Mouse (Mus musculus) heart, adult 2 months (tissue): ENCODE results near the gene Fam216b.

ENCODE experiments used
- CTCF ChIP-seq: fragments of 200-600 bp; IDR thresholded peaks from 2 replicates; pipeline ENCODE4 v1.8.1; 2022; ENCODE audit warnings: antibody characterized with exemption, mild to moderate bottlenecking, moderate library complexity
- EP300 ChIP-seq: fragments of 200-500 bp; IDR thresholded peaks from 2 replicates; pipeline ENCODE4 v1.6.1; 2011; ENCODE audit warnings: low read depth, low read length, control low read depth; ENCODE audit not compliant: insufficient read depth
- POLR2A ChIP-seq: fragments of 200-500 bp; IDR thresholded peaks from 2 replicates; pipeline ENCODE4 v1.6.1; 2011; ENCODE audit warnings: mild to moderate bottlenecking, low read depth, low read length, control low read depth; ENCODE audit not compliant: insufficient read depth

DNA sequence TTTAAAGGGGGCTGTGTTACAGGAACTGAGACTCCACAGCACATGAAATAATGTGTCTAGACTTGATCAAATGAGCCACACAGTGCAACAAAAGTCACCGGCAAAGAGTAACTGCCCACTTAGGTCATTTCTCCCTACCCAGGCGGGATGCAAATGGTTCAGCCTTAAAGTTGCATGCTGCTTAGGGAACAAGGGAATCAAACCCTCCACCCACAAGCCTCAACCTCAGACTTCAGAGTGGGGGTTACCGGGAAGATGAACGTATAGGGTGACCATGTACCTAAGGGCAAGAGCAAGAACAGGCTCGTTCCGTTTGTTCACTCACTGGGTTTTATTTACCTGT is 28.2 kb downstream of the Fam216b start:
- no peak for TF ChIP-seq CTCF
- TF ChIP-seq POLR2A: no peak
- TF ChIP-seq EP300: no peak
